Mouse (Mus musculus) liver, embryonic 16.5 days (tissue): ENCODE measurements at regions not wholly inside any gene's neighbourhood (a gene's known extent, or its start where the extent isn't known, plus 50 kb on each side); places are given as distances from the start of the nearest gene placed in this dataset.

ENCODE experiments used
- ATAC-seq: fragments of 200-750 bp; cut with Nextera tagmentation; 2 replicates; pipeline ENCODE4 v1.8.0; 2017; ENCODE audit warnings: low read depth, mild to moderate bottlenecking, moderate number of reproducible peaks, moderate library complexity
- H3K27ac ChIP-seq: fragments of 300-500 bp; sonication (generic); 2 replicates; pipeline ENCODE4 v1.5.1; 2014; ENCODE audit warnings: mild to moderate bottlenecking, low read length
- H3K27me3 ChIP-seq: fragments of 300-500 bp; sonication (generic); 2 replicates; pipeline ENCODE4 v1.6.1; 2014; ENCODE audit warnings: low read depth, low read length, mixed read lengths; ENCODE audit not compliant: control insufficient read depth, insufficient read depth
- H3K36me3 ChIP-seq: fragments of 300-500 bp; sonication (generic); 2 replicates; pipeline ENCODE4 v1.6.1; 2014; ENCODE audit warnings: mild to moderate bottlenecking; ENCODE audit not compliant: control insufficient read depth, insufficient read depth
- H3K4me1 ChIP-seq: fragments of 300-500 bp; sonication (generic); 2 replicates; pipeline ENCODE4 v1.6.1; 2014; ENCODE audit warnings: low read depth, low read length, mixed read lengths; ENCODE audit not compliant: control insufficient read depth
- H3K4me2 ChIP-seq: fragments of 300-500 bp; sonication (generic); 2 replicates; pipeline ENCODE4 v1.6.1; 2014; ENCODE audit warnings: low read depth, low read length, mixed read lengths
- H3K4me3 ChIP-seq: fragments of 300-500 bp; sonication (generic); 2 replicates; pipeline ENCODE4 v1.5.1; 2014; ENCODE audit warnings: low read depth, mild to moderate bottlenecking, low read length
- H3K9ac ChIP-seq: fragments of 300-500 bp; sonication (generic); 2 replicates; pipeline ENCODE4 v1.6.1; 2014; ENCODE audit warnings: low read depth, low read length
- H3K9me3 ChIP-seq: fragments of 300-500 bp; sonication (generic); replicated peaks from 2 replicates; pipeline ENCODE4 v1.6.1; 2016; ENCODE audit warnings: low read length; ENCODE audit not compliant: control insufficient read depth
- WGBS: fragments of 180-500 bp; shearing (Covaris S2); extraction: QIAGEN DNeasy Blood & Tissue Kit; methylation state at CpG from one replicate; pipeline ENCODE4 v1.1.7; 2014; ENCODE audit not compliant: insufficient replicate concordance; 5-methylcytosine and 5-hydroxymethylcytosine counted together

GRCm38 (mm10) chr8:125330638-125331037 lies 239.0 kb downstream of the Sipa1l2 start:
- Histone ChIP-seq H3K4me1 (no peaks in the 10 kb centered on the region), H3K27me3 (no peaks in the 10 kb centered on the region), H3K9me3 (no peaks in the 10 kb centered on the region), H3K9ac (no peak overlapping the region), H3K4me3 (no peak overlapping the region), H3K27ac (no peak overlapping the region), H3K36me3 (no peaks in the 10 kb centered on the region), H3K4me2 (no peak overlapping the region)
- 59% methylated on average over 6 of the region's 6 CpGs for WGBS
- ATAC-seq: no peak

DNA sequence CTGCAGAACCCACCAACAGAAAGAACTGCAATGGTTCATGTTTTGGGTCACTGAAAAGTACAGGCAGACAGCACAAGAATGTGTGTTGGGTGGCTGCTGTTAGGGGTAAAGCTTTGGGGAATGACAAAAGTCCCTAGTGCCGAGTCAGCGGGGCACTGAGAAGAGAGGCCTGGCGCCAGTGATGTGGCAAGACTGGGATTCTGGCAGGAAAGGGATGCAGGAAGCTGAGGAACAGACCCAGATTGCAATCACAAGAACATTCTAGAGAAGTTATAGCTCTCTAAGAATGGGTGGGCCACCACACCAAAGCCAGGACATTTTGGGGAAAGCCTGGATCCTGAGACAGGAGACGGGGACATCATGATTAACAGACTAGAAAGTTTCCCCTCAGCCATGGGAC lies 241.0 kb downstream of the Sipa1l2 start:
- no peaks in the 10 kb centered on the region for H3K27me3 ChIP-seq
- no peaks in the 10 kb centered on the region for H3K36me3 ChIP-seq
- no peak for ATAC-seq
- no peak overlapping the region for H3K27ac ChIP-seq
- H3K4me3 ChIP-seq: no peak overlapping the region
- no peaks in the 10 kb centered on the region for H3K9me3 ChIP-seq
- no peak overlapping the region for H3K9ac ChIP-seq
- no peaks in the 10 kb centered on the region for H3K4me1 ChIP-seq
- 59% methylated on average over 4 of the region's 4 CpGs for WGBS
- H3K4me2 ChIP-seq: no peak overlapping the region

GRCm38 (mm10) chr8:125327551-125328262 lies 241.9 kb downstream of the Sipa1l2 start:
- Histone ChIP-seq H3K36me3 (no peaks in the 10 kb centered on the region), H3K4me3 (no peak overlapping the region), H3K9ac (no peak overlapping the region), H3K27ac (no peak overlapping the region), H3K4me2 (no peak overlapping the region), H3K27me3 (no peaks in the 10 kb centered on the region), H3K9me3 (no peaks in the 10 kb centered on the region), H3K4me1 (no peaks in the 10 kb centered on the region)
- 52% methylated on average over 13 of the region's 13 CpGs for WGBS
- no peak for ATAC-seq

DNA sequence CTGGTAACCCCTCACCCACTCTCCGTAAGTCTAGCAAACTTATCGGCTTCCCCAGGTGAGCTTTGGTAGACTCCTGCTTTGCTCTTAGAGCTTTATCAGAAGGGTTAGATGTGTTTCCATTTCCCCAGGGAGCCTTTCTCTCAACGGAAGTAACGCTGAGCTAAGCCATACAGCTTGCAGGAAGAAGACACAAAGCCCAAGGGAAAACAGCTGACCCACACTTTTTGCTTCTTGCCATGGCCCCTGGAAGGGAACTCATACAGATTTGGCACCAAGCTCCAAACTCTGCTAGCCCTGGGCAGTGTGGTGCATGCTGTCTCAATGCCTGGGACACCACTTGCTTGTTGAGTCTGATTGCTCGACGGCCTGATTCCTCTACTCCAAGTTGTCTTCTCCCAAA lies 242.6 kb downstream of the Sipa1l2 start:
- H3K36me3 ChIP-seq: no peaks in the 10 kb centered on the region
- no peaks in the 10 kb centered on the region for H3K9me3 ChIP-seq
- H3K27ac ChIP-seq: no peak overlapping the region
- H3K4me3 ChIP-seq: no peak overlapping the region
- no peak overlapping the region for H3K9ac ChIP-seq
- H3K4me1 ChIP-seq: no peaks in the 10 kb centered on the region
- H3K4me2 ChIP-seq: no peak overlapping the region
- WGBS: 59% methylated on average over 6 of the region's 6 CpGs
- H3K27me3 ChIP-seq: no peaks in the 10 kb centered on the region
- no peak for ATAC-seq

DNA sequence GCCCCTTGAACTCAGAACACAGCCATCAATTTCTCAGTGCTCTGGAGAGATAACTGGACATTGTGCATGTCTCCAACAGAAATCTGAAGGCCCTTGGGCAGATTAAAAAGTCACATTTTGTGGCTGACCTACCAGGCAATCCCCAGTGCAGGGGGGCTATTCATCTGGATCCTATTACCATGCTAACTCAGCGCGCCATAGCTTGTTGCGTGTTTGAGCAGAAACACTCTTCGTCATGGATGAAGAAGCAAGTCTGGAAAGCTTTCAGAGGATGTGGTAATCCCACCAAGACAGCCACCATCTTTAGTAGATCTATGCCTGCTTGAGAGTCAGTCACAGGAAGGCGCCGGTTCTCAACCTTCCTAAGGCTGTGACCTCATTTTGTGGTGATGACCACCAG lies 243.9 kb downstream of the Sipa1l2 start:
- Histone ChIP-seq H3K9ac (no peak overlapping the region), H3K27ac (no peak overlapping the region), H3K4me1 (no peaks in the 10 kb centered on the region), H3K4me3 (no peak overlapping the region), H3K36me3 (no peaks in the 10 kb centered on the region), H3K27me3 (no peaks in the 10 kb centered on the region), H3K9me3 (no peaks in the 10 kb centered on the region), H3K4me2 (no peak overlapping the region)
- no peak for ATAC-seq
- WGBS: 79% methylated on average over 6 of the region's 6 CpGs

DNA sequence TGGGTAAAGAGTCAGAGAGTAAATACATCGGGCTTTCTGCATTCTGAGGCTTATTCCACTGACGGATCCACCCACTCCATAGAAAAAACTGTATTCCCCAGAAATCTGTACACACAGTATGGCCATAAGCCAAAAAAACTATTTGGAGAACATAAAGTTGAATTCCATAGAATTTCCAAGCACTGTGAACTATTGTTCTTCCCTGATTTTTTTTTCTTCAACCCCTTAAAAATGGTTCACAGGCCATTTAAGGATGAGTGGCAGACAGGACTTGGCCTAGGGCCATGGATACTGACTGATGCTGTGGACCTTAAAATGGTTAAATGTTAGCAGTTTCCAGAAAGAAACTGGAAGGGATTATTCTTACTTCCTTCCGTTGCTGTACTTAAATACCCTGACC lies 247.0 kb downstream of the Sipa1l2 start:
- no peak overlapping the region for H3K4me2 ChIP-seq
- H3K4me1 ChIP-seq: no peaks in the 10 kb centered on the region
- H3K9me3 ChIP-seq: no peaks in the 10 kb centered on the region
- 60% methylated on average over 3 of the region's 3 CpGs for WGBS
- H3K9ac ChIP-seq: no peak overlapping the region
- no peak for ATAC-seq
- no peak overlapping the region for H3K4me3 ChIP-seq
- H3K36me3 ChIP-seq: no peaks in the 10 kb centered on the region
- H3K27me3 ChIP-seq: no peaks in the 10 kb centered on the region
- no peak overlapping the region for H3K27ac ChIP-seq

GRCm38 (mm10) chr8:125317584-125317991 lies 252.0 kb downstream of the Sipa1l2 start:
- Histone ChIP-seq H3K9ac (no peak overlapping the region), H3K4me1 (no peaks in the 10 kb centered on the region), H3K27me3 (no peaks in the 10 kb centered on the region), H3K36me3 (no peaks in the 10 kb centered on the region), H3K9me3 (no peaks in the 10 kb centered on the region), H3K4me3 (no peak overlapping the region), H3K27ac (no peak overlapping the region), H3K4me2 (no peak overlapping the region)
- ATAC-seq: no peak
- WGBS: 69% methylated on average over 6 of the region's 6 CpGs

DNA sequence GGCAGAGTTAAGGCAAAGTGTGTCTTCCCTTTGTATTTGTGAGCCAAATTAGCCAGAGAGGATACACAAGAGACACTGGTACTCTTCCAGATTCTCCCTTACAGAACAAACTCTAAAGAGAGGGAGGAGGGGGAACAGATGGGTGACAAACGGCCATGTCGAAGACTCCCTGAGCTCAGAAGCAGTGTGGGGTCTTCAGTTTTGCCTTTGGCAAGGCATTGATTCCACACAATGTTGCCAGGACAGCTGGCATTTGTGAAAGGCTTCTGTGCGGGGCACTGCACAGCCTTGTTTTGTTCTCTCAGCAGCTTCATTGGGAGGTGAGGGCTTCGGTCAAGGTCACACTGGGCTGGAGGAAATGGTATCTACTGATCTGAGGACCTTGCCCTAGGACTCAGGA lies 253.9 kb downstream of the Sipa1l2 start:
- Histone ChIP-seq H3K4me1 (no peaks in the 10 kb centered on the region), H3K27me3 (no peaks in the 10 kb centered on the region), H3K9me3 (no peaks in the 10 kb centered on the region), H3K4me2 (no peak overlapping the region), H3K9ac (no peak overlapping the region), H3K4me3 (no peak overlapping the region), H3K27ac (no peak overlapping the region), H3K36me3 (no peaks in the 10 kb centered on the region)
- ATAC-seq: no peak
- WGBS: 64% methylated on average over 4 of the region's 4 CpGs

DNA sequence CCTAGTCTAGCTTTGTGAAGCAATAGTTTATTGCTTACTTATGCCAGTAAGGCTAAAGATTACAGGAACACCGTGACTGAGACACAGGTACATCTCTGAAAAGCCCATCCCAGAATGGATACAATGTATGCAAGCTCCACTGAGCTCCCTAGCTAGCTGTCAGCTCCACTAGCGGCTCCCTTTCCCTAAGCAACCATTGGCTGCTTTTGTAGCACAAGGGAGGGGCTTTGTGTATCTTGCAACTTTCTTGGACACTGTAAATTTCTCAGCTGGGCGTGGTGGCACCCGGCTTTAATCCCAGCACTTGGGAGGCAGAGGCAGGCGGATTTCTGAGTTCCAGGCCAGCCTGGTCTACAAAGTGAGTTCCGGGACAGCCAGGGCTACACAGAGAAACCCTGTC lies 254.6 kb downstream of the Sipa1l2 start:
- no peak overlapping the region for H3K4me3 ChIP-seq
- no peaks in the 10 kb centered on the region for H3K4me1 ChIP-seq
- no peak overlapping the region for H3K27ac ChIP-seq
- no peaks in the 10 kb centered on the region for H3K9me3 ChIP-seq
- H3K36me3 ChIP-seq: no peaks in the 10 kb centered on the region
- ATAC-seq: no peak
- no peak overlapping the region for H3K9ac ChIP-seq
- no peak overlapping the region for H3K4me2 ChIP-seq
- WGBS: 35% methylated on average over 6 of the region's 6 CpGs
- no peaks in the 10 kb centered on the region for H3K27me3 ChIP-seq
